Mouse (Mus musculus): ENCODE results near the gene Plcl2. TPM values are rescaled to one million over a fixed set of nuclear protein-coding genes. Genes with fewer than 3 reads are reported as not detected.
A peak's percentile ranks its signal among the peaks of the same experiment; 100 is the strongest.
"Not testable (repeated sequence)": the region's sequence is repeated elsewhere in the genome, so short reads cannot be mapped to it uniquely, and the experiment has no call there.

The Plcl2 gene
- polyA plus RNA-seq, 1 experiment from 2014 or later = 5.6 TPM

GRCm38 (mm10) chr17:50565376-50566123 is 56.3 kb downstream of the Plcl2 start:
- no peaks in the 10 kb centered on the region for H3K36me3 ChIP-seq (ENCODE audit: insufficient read depth)
- no peaks in the 10 kb centered on the region for H3K9me3 ChIP-seq (ENCODE audit: low read depth, low read length)
- no peaks in the 10 kb centered on the region for H3K4me1 ChIP-seq (ENCODE audit: insufficient read depth)
- H3K27ac ChIP-seq (ENCODE audit: low read depth) = no peak overlapping the region
- no peak for TF ChIP-seq CTCF (IDR thresholded peaks at IDR 0.05; ENCODE audit: low read depth)
- H3K9ac ChIP-seq = no peak overlapping the region
- WGBS = 29% methylated on average over 8 of the region's 8 CpGs
- no peaks in the 10 kb centered on the region for H3K27me3 ChIP-seq (ENCODE audit: insufficient read depth, low read length)
- H3K4me2 ChIP-seq = no peak overlapping the region
- peak; percentile 34 for DNase-seq
- ATAC-seq (ENCODE audit: insufficient read depth) = no peak
- no peak overlapping the region for H3K4me3 ChIP-seq (ENCODE audit: low read depth, low read length)

- 80% methylated on average over 2 of the region's 2 CpGs for WGBS
- Histone ChIP-seq H3K27me3 (ENCODE audit: insufficient read depth, low read length) (no peaks in the 10 kb centered on the region), H3K4me2 (no peak overlapping the region), H3K9me3 (ENCODE audit: low read depth, low read length) (no peaks in the 10 kb centered on the region), H3K4me3 (ENCODE audit: low read depth, low read length) (no peak overlapping the region), H3K36me3 (ENCODE audit: insufficient read depth) (no peaks in the 10 kb centered on the region), H3K9ac (no peak overlapping the region), H3K27ac (ENCODE audit: low read depth) (no peak overlapping the region), H3K4me1 (ENCODE audit: insufficient read depth) (no peaks in the 10 kb centered on the region)
- DNase-seq (no peak), ATAC-seq (ENCODE audit: insufficient read depth) (no peak)
- no peak for TF ChIP-seq CTCF (IDR thresholded peaks at IDR 0.05; ENCODE audit: low read depth)
These were observed 59.6 kb downstream of the Plcl2 start for GRCm38 (mm10) chr17:50568846-50569245.

- not testable (repeated sequence) for H3K27me3 ChIP-seq (ENCODE audit: insufficient read depth, low read length); H3K9me3 ChIP-seq (ENCODE audit: low read depth, low read length); DNase-seq; H3K4me1 ChIP-seq (ENCODE audit: insufficient read depth); H3K9ac ChIP-seq; ATAC-seq (ENCODE audit: insufficient read depth); H3K4me2 ChIP-seq; H3K27ac ChIP-seq (ENCODE audit: low read depth); H3K4me3 ChIP-seq (ENCODE audit: low read depth, low read length); H3K36me3 ChIP-seq (ENCODE audit: insufficient read depth)
- WGBS = 93% methylated on average over 5 of the region's 5 CpGs
These were observed 61.0 kb downstream of the Plcl2 start for GRCm38 (mm10) chr17:50570228-50570627.

- Histone ChIP-seq H3K9ac (no peak overlapping the region), H3K27me3 (ENCODE audit: insufficient read depth, low read length) (no peaks in the 10 kb centered on the region), H3K4me1 (ENCODE audit: insufficient read depth) (no peaks in the 10 kb centered on the region), H3K36me3 (ENCODE audit: insufficient read depth) (no peaks in the 10 kb centered on the region), H3K4me3 (ENCODE audit: low read depth, low read length) (no peak overlapping the region), H3K27ac (ENCODE audit: low read depth) (no peak overlapping the region), H3K4me2 (no peak overlapping the region), H3K9me3 (ENCODE audit: low read depth, low read length) (no peaks in the 10 kb centered on the region)
- no peak for TF ChIP-seq CTCF (IDR thresholded peaks at IDR 0.05; ENCODE audit: low read depth)
- DNase-seq (no peak), ATAC-seq (ENCODE audit: insufficient read depth) (no peak)
- WGBS = 76% methylated on average over 5 of the region's 5 CpGs
These were observed 61.6 kb downstream of the Plcl2 start for GRCm38 (mm10) chr17:50570681-50571398.

- Histone ChIP-seq H3K27me3 (ENCODE audit: insufficient read depth, low read length) (no peaks in the 10 kb centered on the region), H3K9me3 (ENCODE audit: low read depth, low read length) (no peaks in the 10 kb centered on the region), H3K4me2 (no peak overlapping the region), H3K9ac (no peak overlapping the region), H3K27ac (ENCODE audit: low read depth) (no peak overlapping the region), H3K4me1 (ENCODE audit: insufficient read depth) (no peaks in the 10 kb centered on the region), H3K36me3 (ENCODE audit: insufficient read depth) (no peaks in the 10 kb centered on the region), H3K4me3 (ENCODE audit: low read depth, low read length) (no peak overlapping the region)
- WGBS = 82% methylated on average over 12 of the region's 12 CpGs
- DNase-seq (peak; percentile 20), ATAC-seq (ENCODE audit: insufficient read depth) (no peak)
- TF ChIP-seq CTCF (IDR thresholded peaks at IDR 0.05; ENCODE audit: low read depth) = no peak
These were observed 65.0 kb downstream of the Plcl2 start for GRCm38 (mm10) chr17:50574161-50574560.

GRCm38 (mm10) chr17:50580416-50580815 is 71.2 kb downstream of the Plcl2 start:
- TF ChIP-seq CTCF (IDR thresholded peaks at IDR 0.05; ENCODE audit: low read depth) = no peak
- no peak overlapping the region for H3K27ac ChIP-seq (ENCODE audit: low read depth)
- H3K4me3 ChIP-seq (ENCODE audit: low read depth, low read length) = no peak overlapping the region
- H3K4me1 ChIP-seq (ENCODE audit: insufficient read depth) = no peaks in the 10 kb centered on the region
- WGBS = 78% methylated on average over 3 of the region's 3 CpGs
- H3K36me3 ChIP-seq (ENCODE audit: insufficient read depth) = no peaks in the 10 kb centered on the region
- no peak overlapping the region for H3K9ac ChIP-seq
- no peaks in the 10 kb centered on the region for H3K9me3 ChIP-seq (ENCODE audit: low read depth, low read length)
- no peak for ATAC-seq (ENCODE audit: insufficient read depth)
- H3K27me3 ChIP-seq (ENCODE audit: insufficient read depth, low read length) = no peaks in the 10 kb centered on the region
- H3K4me2 ChIP-seq = no peak overlapping the region
- DNase-seq = no peak

GRCm38 (mm10) chr17:50586834-50587233 is 77.6 kb downstream of the Plcl2 start:
- no peak for TF ChIP-seq CTCF (IDR thresholded peaks at IDR 0.05; ENCODE audit: low read depth)
- ATAC-seq (ENCODE audit: insufficient read depth) = no peak
- no peak for DNase-seq
- H3K4me2 ChIP-seq = no peak overlapping the region
- no peak overlapping the region for H3K4me3 ChIP-seq (ENCODE audit: low read depth, low read length)
- 89% methylated on average over 5 of the region's 5 CpGs for WGBS
- no peaks in the 10 kb centered on the region for H3K4me1 ChIP-seq (ENCODE audit: insufficient read depth)
- H3K27ac ChIP-seq (ENCODE audit: low read depth) = no peak overlapping the region
- H3K9ac ChIP-seq = no peak overlapping the region
- H3K36me3 ChIP-seq (ENCODE audit: insufficient read depth) = no peaks in the 10 kb centered on the region
- H3K9me3 ChIP-seq (ENCODE audit: low read depth, low read length) = no peaks in the 10 kb centered on the region
- H3K27me3 ChIP-seq (ENCODE audit: insufficient read depth, low read length) = no peaks in the 10 kb centered on the region
